Mouse (Mus musculus): Measurements from ENCODE around the gene Ms4a7. TPM values are rescaled to one million over a fixed set of nuclear protein-coding genes. Genes with fewer than 3 reads are reported as not detected.

Gene Ms4a7
- 12.4 TPM for polyA plus RNA-seq (2014; fragmentation: Illumina TruSeq; extraction: RNeasy Lipid Tissue Mini Kit (QIAGEN cat#74804); ENCODE audit: low read depth, low replicate concordance)

GRCm38 (mm10) chr19:11335932-11336331, at the start of gene Ms4a7:
Ms4a7 (minus strand) TSS chr19:11336146.

DNA sequence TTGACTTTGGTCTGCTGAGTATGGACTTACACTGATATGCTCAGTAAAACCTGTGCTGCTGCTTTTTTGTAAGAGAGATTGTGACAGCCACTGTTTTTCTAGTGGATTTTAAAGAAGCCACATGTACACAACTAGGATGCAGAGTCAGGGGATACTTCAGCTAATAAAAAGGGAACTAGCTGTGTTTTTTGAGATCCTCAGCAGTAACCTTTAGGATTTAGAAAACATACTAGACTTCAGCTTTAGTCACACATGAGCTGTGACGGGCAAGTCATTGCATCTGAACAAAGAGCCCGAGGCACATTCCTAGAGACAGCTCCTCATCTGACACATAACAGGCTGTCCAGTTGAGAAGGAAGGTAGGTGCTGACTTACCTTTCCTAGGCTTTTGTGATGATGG, 39.3 kb upstream of the Ms4a7 start, which contains the start of gene Ms4a4a:
TSS of gene Ms4a4a (plus strand) at position 251 of the 400 bp plus-strand sequence.

GRCm38 (mm10) chr19:11314354-11314753, 21.6 kb downstream of the Ms4a7 start, which contains the start of gene Ms4a14:
Ms4a14 (minus strand) TSS chr19:11314454.

GRCm38 (mm10) chr19:11283773-11284172, 52.2 kb downstream of the Ms4a7 start, which contains the start of gene Ms4a5:
Ms4a5 (minus strand) TSS chr19:11283873.

Other genes starting within 250 kb of the Ms4a7 start
- gene 1700017D01Rik, start 205.3 kb downstream of the Ms4a7 start, polyA plus RNA-seq (2014; fragmentation: Illumina TruSeq; extraction: RNeasy Lipid Tissue Mini Kit (QIAGEN cat#74804); ENCODE audit: low read depth, low replicate concordance): not detected
- not detected for gene 1700025F22Rik, start 170.8 kb downstream of the Ms4a7 start, polyA plus RNA-seq (2014; fragmentation: Illumina TruSeq; extraction: RNeasy Lipid Tissue Mini Kit (QIAGEN cat#74804); ENCODE audit: low read depth, low replicate concordance)
- gene Ms4a13, start 139.4 kb downstream of the Ms4a7 start, polyA plus RNA-seq (2014; fragmentation: Illumina TruSeq; extraction: RNeasy Lipid Tissue Mini Kit (QIAGEN cat#74804); ENCODE audit: low read depth, low replicate concordance): not detected
- gene Ms4a12, start 103.7 kb downstream of the Ms4a7 start, polyA plus RNA-seq (2014; fragmentation: Illumina TruSeq; extraction: RNeasy Lipid Tissue Mini Kit (QIAGEN cat#74804); ENCODE audit: low read depth, low replicate concordance): not detected
- 1.9 TPM for gene Ms4a1, start 69.9 kb downstream of the Ms4a7 start, polyA plus RNA-seq (2014; fragmentation: Illumina TruSeq; extraction: RNeasy Lipid Tissue Mini Kit (QIAGEN cat#74804); ENCODE audit: low read depth, low replicate concordance)
- not detected for gene Ms4a5, start 52.3 kb downstream of the Ms4a7 start, polyA plus RNA-seq (2014; fragmentation: Illumina TruSeq; extraction: RNeasy Lipid Tissue Mini Kit (QIAGEN cat#74804); ENCODE audit: low read depth, low replicate concordance)
- 0.93 TPM for gene Ms4a14, start 21.7 kb downstream of the Ms4a7 start, polyA plus RNA-seq (2014; fragmentation: Illumina TruSeq; extraction: RNeasy Lipid Tissue Mini Kit (QIAGEN cat#74804); ENCODE audit: low read depth, low replicate concordance)
- gene Ms4a4a, start 39.4 kb upstream of the Ms4a7 start, polyA plus RNA-seq (2014; fragmentation: Illumina TruSeq; extraction: RNeasy Lipid Tissue Mini Kit (QIAGEN cat#74804); ENCODE audit: low read depth, low replicate concordance): 17.1 TPM
- gene Ms4a4c, start 68.6 kb upstream of the Ms4a7 start, polyA plus RNA-seq (2014; fragmentation: Illumina TruSeq; extraction: RNeasy Lipid Tissue Mini Kit (QIAGEN cat#74804); ENCODE audit: low read depth, low replicate concordance): 8.2 TPM
- gene Ms4a4b, start 107.4 kb upstream of the Ms4a7 start, polyA plus RNA-seq (2014; fragmentation: Illumina TruSeq; extraction: RNeasy Lipid Tissue Mini Kit (QIAGEN cat#74804); ENCODE audit: low read depth, low replicate concordance): 3.3 TPM
- 37.9 TPM for gene Ms4a6c, start 133.2 kb upstream of the Ms4a7 start, polyA plus RNA-seq (2014; fragmentation: Illumina TruSeq; extraction: RNeasy Lipid Tissue Mini Kit (QIAGEN cat#74804); ENCODE audit: low read depth, low replicate concordance)
- gene Gm8369, start 149.8 kb upstream of the Ms4a7 start, polyA plus RNA-seq (2014; fragmentation: Illumina TruSeq; extraction: RNeasy Lipid Tissue Mini Kit (QIAGEN cat#74804); ENCODE audit: low read depth, low replicate concordance): 0.82 TPM
- 22.9 TPM for gene Ms4a6b, start 180.4 kb upstream of the Ms4a7 start, polyA plus RNA-seq (2014; fragmentation: Illumina TruSeq; extraction: RNeasy Lipid Tissue Mini Kit (QIAGEN cat#74804); ENCODE audit: low read depth, low replicate concordance)
- 19.2 TPM for gene Ms4a4d, start 200.7 kb upstream of the Ms4a7 start, polyA plus RNA-seq (2014; fragmentation: Illumina TruSeq; extraction: RNeasy Lipid Tissue Mini Kit (QIAGEN cat#74804); ENCODE audit: low read depth, low replicate concordance)

All from adrenal gland, adult 10 weeks (tissue).